Mouse (Mus musculus): Measurements from ENCODE around the gene Kank3. TPM values are rescaled to one million over a fixed set of nuclear protein-coding genes. Genes with fewer than 3 reads are reported as not detected.

The Kank3 gene
- total and polyA plus RNA-seq, 2 experiments from 2014 or later: 46.1 to 68.7 TPM

GRCm38 (mm10) chr17:33829561-33829960 lies 19.2 kb downstream of the Kank3 start:
- no peak for TF ChIP-seq EP300 (IDR thresholded peaks at IDR 0.05; ENCODE audit: low read depth)
- no peak for TF ChIP-seq CTCF (IDR thresholded peaks at IDR 0.05; ENCODE audit: low read depth)
- H3K4me2 ChIP-seq (ENCODE audit: low read depth, low read length): peak overlapping the region; percentile 15; the same call in 1 of the 2 replicates
- DNase-seq (ENCODE audit: low spot score) (no peak), ATAC-seq (ENCODE audit: insufficient read depth, low read depth) (no peak)
- H3K4me1 ChIP-seq (ENCODE audit: control insufficient read depth, insufficient read depth): peaks cover 16% of the 10 kb centered on the region
- no peaks in the 10 kb centered on the region for H3K27me3 ChIP-seq (ENCODE audit: control insufficient read depth, insufficient read depth, low read length)
- WGBS: 72% methylated on average over 10 of the region's 10 CpGs
- no peak overlapping the region for H3K9ac ChIP-seq (replicated peaks; ENCODE audit: low read depth, low read length)
- H3K27ac ChIP-seq (ENCODE audit: low read depth): peak overlapping the region; percentile 84
- H3K4me3 ChIP-seq (ENCODE audit: low read depth, low read length): no peak overlapping the region
- peaks cover 47% of the 10 kb centered on the region for H3K36me3 ChIP-seq (replicated peaks; ENCODE audit: control insufficient read depth, insufficient read depth, low read length)
- no peaks in the 10 kb centered on the region for H3K9me3 ChIP-seq (replicated peaks; ENCODE audit: control insufficient read depth, low read length)

DNA sequence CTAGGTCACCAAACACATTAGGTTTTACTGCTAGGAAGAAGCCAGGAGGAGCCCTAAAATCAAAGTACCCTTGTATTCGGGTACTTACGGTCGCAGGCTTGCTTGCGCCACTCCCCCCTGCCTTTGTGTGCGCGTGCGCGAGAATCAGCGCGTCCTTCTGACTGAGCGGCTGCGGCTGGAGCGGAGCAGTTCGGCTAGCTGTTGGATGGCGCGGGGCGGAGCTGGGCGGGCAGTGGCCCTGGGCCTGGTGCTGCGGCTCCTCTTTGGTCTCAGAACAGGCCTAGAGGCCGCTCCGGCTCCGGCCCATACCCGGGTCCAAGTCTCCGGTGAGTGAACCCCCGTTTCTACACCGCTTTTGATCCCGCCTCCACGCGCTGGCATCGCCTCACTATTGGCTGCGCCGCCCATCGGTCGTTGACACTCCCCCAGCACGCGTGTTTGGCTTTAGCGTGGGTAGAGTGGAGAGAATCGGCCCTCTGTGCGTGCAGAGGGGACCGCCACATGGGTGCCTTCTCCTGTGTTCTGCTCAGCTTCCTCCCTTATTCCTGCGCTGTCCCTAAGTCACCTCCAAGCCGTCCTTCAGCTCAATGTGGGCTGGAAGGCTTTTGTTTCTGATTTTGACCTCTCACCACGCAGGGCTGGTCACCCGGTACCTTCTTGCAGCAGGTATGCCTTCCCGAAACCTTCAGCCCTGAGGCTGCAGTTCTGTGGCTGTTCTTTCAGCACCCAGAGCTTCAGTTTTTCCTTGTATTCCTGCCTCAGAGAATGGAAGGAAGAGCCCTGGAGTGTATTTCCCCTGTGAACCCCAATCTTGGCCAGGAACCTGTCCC lies 32.9 kb downstream of the Kank3 start, which contains the start of gene Cd320:
TSS of gene Cd320 (plus strand) at position 126 of the 830 bp plus-strand sequence.
- peak within 1 kb of the TSS; percentile 83 for H3K4me2 ChIP-seq (ENCODE audit: low read depth, low read length)
- under 1% methylated on average over 45 of the region's 45 CpGs for WGBS
- no peak; the same call in 1 of the 2 replicates for TF ChIP-seq CTCF (IDR thresholded peaks at IDR 0.05; ENCODE audit: low read depth)
- TF ChIP-seq EP300 (IDR thresholded peaks at IDR 0.05; ENCODE audit: low read depth): no peak

GRCm38 (mm10) chr17:33844196-33844595 lies 33.9 kb downstream of the Kank3 start:
- Histone ChIP-seq H3K4me3 (ENCODE audit: low read depth, low read length) (no peak overlapping the region), H3K27me3 (ENCODE audit: control insufficient read depth, insufficient read depth, low read length) (no peaks in the 10 kb centered on the region), H3K9me3 (replicated peaks; ENCODE audit: control insufficient read depth, low read length) (no peaks in the 10 kb centered on the region), H3K36me3 (replicated peaks; ENCODE audit: control insufficient read depth, insufficient read depth, low read length) (peaks cover 19% of the 10 kb centered on the region; the same call in 1 of the 2 replicates), H3K4me2 (ENCODE audit: low read depth, low read length) (no peak overlapping the region; the same call in 1 of the 2 replicates), H3K4me1 (ENCODE audit: control insufficient read depth, insufficient read depth) (peaks cover 4% of the 10 kb centered on the region; the same call in 1 of the 2 replicates), H3K27ac (ENCODE audit: low read depth) (no peak overlapping the region), H3K9ac (replicated peaks; ENCODE audit: low read depth, low read length) (peak overlapping the region; percentile 37; the same call in 1 of the 2 replicates)
- ATAC-seq (ENCODE audit: insufficient read depth, low read depth) (no peak), DNase-seq (ENCODE audit: low spot score) (no peak)
- 73% methylated on average over 1 of the region's 1 CpGs for WGBS
- TF ChIP-seq CTCF (IDR thresholded peaks at IDR 0.05; ENCODE audit: low read depth) (no peak), EP300 (IDR thresholded peaks at IDR 0.05; ENCODE audit: low read depth) (no peak)

More for the DNA sequence above, 32.9 kb downstream of the Kank3 start, which contains the start of gene Cd320:
- peak; percentile 94 for ATAC-seq (ENCODE audit: insufficient read depth, low read depth)
- H3K9ac ChIP-seq (replicated peaks; ENCODE audit: low read depth, low read length): peak within 1 kb of the TSS; percentile 58
- peak within 1 kb of the TSS; percentile 88 for H3K4me3 ChIP-seq (ENCODE audit: low read depth, low read length)
- no peaks in the 10 kb centered on the region for H3K9me3 ChIP-seq (replicated peaks; ENCODE audit: control insufficient read depth, low read length)
- DNase-seq (ENCODE audit: low spot score): peak; percentile 90
- no peaks in the 10 kb centered on the region for H3K27me3 ChIP-seq (ENCODE audit: control insufficient read depth, insufficient read depth, low read length)
- peak within 1 kb of the TSS; percentile 39; the same call in 1 of the 2 replicates for H3K27ac ChIP-seq (ENCODE audit: low read depth)
- H3K4me1 ChIP-seq (ENCODE audit: control insufficient read depth, insufficient read depth): peaks cover 4% of the 10 kb centered on the region; the same call in 1 of the 2 replicates
- peaks cover 24% of the 10 kb centered on the region for H3K36me3 ChIP-seq (replicated peaks; ENCODE audit: control insufficient read depth, insufficient read depth, low read length)

- H3K4me3 ChIP-seq (ENCODE audit: low read depth, low read length): no peak overlapping the region
- no peak for TF ChIP-seq EP300 (IDR thresholded peaks at IDR 0.05; ENCODE audit: low read depth)
- no peak for TF ChIP-seq CTCF (IDR thresholded peaks at IDR 0.05; ENCODE audit: low read depth)
- H3K27ac ChIP-seq (ENCODE audit: low read depth): no peak overlapping the region
- peaks cover 4% of the 10 kb centered on the region; the same call in 1 of the 2 replicates for H3K4me1 ChIP-seq (ENCODE audit: control insufficient read depth, insufficient read depth)
- ATAC-seq (ENCODE audit: insufficient read depth, low read depth) (no peak), DNase-seq (ENCODE audit: low spot score) (no peak)
- no peak overlapping the region for H3K9ac ChIP-seq (replicated peaks; ENCODE audit: low read depth, low read length)
- no peaks in the 10 kb centered on the region for H3K9me3 ChIP-seq (replicated peaks; ENCODE audit: control insufficient read depth, low read length)
- no peaks in the 10 kb centered on the region for H3K27me3 ChIP-seq (ENCODE audit: control insufficient read depth, insufficient read depth, low read length)
- peaks cover 13% of the 10 kb centered on the region; the same call in 1 of the 2 replicates for H3K36me3 ChIP-seq (replicated peaks; ENCODE audit: control insufficient read depth, insufficient read depth, low read length)
- 60% methylated on average over 8 of the region's 8 CpGs for WGBS
- H3K4me2 ChIP-seq (ENCODE audit: low read depth, low read length): no peak overlapping the region
These were observed 37.8 kb downstream of the Kank3 start for GRCm38 (mm10) chr17:33848139-33848538.

DNA sequence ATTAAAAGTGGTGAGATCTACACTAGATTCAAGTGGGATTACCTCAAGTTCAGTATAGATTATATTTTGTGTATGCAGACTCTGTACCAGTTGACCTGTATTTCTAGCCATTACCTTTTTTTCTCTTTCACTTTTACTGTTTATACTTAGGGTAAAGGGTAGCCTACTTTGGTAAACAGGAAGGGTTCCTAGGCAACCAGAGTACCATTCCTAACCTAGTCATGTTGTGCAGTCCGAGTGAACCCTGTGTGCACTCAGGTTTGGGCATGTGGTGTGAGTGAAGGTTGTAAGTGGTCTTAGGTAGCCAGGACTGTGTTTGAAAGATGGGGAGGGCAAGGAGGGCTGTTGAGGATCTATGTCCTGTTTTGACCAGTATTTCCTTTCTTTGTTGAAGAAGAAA lies 41.0 kb downstream of the Kank3 start:
- Histone ChIP-seq H3K36me3 (replicated peaks; ENCODE audit: control insufficient read depth, insufficient read depth, low read length) (peaks cover 13% of the 10 kb centered on the region; the same call in 1 of the 2 replicates), H3K27ac (ENCODE audit: low read depth) (no peak overlapping the region), H3K4me1 (ENCODE audit: control insufficient read depth, insufficient read depth) (no peaks in the 10 kb centered on the region), H3K9me3 (replicated peaks; ENCODE audit: control insufficient read depth, low read length) (no peaks in the 10 kb centered on the region), H3K9ac (replicated peaks; ENCODE audit: low read depth, low read length) (no peak overlapping the region), H3K4me2 (ENCODE audit: low read depth, low read length) (no peak overlapping the region), H3K4me3 (ENCODE audit: low read depth, low read length) (no peak overlapping the region), H3K27me3 (ENCODE audit: control insufficient read depth, insufficient read depth, low read length) (no peaks in the 10 kb centered on the region)
- ATAC-seq (ENCODE audit: insufficient read depth, low read depth) (no peak), DNase-seq (ENCODE audit: low spot score) (no peak)
- whole genome bisulfite sequencing: 39% methylated on average over 1 of the region's 1 CpGs
- no peak for TF ChIP-seq CTCF (IDR thresholded peaks at IDR 0.05; ENCODE audit: low read depth)
- no peak for TF ChIP-seq EP300 (IDR thresholded peaks at IDR 0.05; ENCODE audit: low read depth)

All from heart, postnatal 0 days (tissue).